Mouse (Mus musculus): Measurements from ENCODE around the gene Upk1b.
A peak's percentile ranks its signal among the peaks of the same experiment; 100 is the strongest.
"Not testable (repeated sequence)": the region's sequence is repeated elsewhere in the genome, so short reads cannot be mapped to it uniquely, and the experiment has no call there.

Upk1b gene

DNA sequence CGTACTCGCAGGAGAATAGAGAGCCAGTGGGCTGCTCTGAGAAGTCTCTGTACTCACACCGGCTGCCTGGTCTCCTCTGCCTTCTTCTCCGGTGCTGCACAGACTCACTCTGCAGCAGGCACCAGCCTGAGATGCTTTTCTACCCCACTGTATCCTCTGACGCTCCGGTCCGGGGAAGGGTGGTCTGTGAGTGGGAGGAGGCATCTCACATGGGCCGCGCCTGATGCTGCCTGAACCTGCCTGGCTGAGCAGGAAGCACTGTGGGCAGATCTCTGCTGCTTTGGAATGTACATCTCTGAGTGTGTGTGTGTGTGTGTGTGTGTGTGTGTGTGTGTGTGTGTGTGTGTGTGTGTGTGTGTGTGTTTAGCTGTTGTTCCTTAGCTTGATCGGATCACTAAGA, at the start of gene Upk1b:
Gene Upk1b, minus strand, starts transcription at position 238 of the 400 bp plus-strand sequence.
- DNase-seq (ENCODE audit: low spot score in 2 of 2): no peak

DNA sequence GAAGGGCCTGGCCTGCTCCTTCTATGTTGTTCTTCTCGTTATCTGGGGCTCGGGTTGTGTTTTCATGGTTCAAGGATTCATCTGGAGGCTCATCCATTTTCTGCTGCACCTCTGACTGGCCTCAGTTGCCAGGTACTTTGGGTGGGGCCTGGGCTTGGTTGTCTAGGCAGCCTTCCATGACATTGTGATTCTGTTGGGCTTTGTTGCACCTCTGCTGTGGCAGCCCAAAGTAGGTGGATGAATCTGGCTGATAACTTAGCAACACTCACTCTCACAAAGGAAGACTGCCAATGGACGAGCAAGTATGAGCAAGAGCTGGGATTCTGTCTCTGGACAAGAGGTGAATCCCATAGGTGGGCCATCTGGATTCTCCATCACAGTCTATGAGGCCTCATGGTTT, 28.5 kb upstream of the Upk1b start, which contains the start of gene 4930435E12Rik:
Gene 4930435E12Rik, minus strand, starts transcription at position 101 of the 400 bp plus-strand sequence.
- DNase-seq (ENCODE audit: low spot score in 2 of 2): no peak

DNA sequence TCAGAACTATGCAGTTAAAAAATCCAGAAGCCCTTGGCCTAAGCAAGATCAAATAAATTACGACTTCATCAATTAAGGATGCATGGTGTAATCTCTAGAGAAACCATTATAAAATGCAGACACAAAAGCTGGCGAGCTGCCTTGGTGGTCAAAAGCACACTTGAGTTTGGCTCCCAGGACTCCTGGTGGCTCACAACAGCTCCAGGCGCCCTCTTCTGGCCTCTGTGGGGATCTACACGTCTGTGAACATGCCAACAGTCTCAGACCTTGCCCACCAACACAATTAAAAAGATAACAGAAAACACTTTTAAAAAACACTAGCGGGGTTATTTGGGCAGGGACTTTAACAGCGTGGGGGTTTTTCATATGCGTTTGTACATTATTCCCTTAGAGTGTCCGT, 12.4 kb upstream of the Upk1b start:
- peak in 1 of 2 experiments; percentile 44 for DNase-seq (ENCODE audit: low spot score in 2 of 2)

DNA sequence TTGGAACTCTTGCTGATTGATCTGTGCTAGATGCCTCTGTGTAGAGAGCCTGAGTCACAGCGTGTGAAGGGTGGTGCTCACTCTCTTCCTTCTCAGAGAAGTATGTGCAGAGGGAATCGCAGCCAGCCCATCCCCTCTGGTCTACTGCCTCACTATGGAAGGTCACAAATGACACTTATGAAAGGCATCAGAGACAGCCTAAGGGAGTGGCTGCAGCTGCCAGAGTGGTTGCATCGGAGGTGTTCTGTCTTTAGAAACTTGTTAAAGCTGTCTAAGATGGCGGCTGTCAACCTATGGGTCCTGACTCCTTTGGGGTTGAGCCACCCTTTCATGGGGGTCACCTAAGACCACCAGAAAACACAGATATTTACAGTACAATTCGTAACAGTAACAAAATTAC, 10.1 kb upstream of the Upk1b start:
- DNase-seq (ENCODE audit: low spot score in 2 of 2): no peak

DNA sequence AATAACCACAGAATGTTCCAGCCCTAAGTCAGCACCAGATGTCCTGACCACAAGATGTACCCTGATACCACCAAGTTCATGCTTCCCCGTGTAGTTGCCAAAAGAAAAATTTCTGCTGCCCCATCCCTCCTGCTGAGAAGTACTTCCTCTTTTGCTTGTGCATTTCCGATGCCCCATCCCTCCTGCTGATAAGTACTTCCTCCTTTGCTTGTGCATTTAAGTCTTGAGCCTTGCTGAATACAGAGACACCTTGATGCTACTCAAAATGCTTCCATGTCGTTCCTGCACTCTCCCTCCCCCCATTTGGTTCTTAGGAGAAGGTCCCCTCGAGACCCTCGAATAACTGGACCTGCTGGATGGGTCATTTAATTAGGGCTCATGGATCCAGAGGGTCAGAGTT, 7.7 kb upstream of the Upk1b start:
- DNase-seq (ENCODE audit: low spot score in 2 of 2): not testable (repeated sequence)

DNA sequence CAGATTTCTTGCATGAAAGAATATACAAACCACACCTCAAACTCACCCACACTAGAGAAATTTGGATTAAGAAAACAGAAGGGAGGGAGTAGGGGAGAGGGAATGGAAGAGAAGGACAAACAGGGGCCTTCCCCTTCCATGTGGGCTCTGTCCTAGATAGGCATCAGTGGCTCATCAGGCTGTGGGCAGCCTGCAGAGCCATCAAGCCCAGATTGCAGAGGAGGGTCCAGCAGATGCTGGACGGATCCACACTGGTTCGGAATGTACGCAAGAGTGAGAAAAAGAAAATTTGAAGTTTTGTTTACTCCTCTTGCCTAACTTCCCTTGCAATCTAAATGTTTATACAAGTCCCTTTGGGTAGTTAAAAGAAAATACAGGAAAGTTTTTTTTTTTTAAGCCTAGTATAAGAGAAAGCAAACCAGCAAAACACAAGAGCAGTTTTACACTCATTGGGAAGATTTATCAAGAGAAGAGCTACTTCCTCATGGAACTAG, 1.1 kb downstream of the Upk1b start:
- DNase-seq (ENCODE audit: low spot score in 2 of 2): no peak

DNA sequence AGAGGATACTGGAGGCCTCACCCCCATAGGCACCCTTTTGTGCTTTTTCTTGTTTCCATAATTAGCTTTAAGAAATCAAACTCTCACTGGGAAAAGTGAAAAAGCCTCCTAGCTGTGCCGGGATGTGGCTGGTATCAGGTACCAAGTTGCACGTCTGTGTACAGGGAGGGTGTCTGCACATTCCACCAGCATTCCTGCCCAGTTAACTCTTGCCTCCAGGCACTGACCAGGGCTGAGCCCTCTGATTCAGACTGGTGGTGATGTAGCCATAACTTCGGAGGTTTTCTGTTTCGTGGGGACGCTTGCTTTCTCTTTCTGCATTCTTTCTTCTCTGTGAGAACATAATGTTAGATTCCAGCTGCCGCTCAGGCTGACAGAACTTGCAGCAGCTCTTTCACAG, 7.0 kb downstream of the Upk1b start:
- DNase-seq (ENCODE audit: low spot score in 2 of 2): no peak

DNA sequence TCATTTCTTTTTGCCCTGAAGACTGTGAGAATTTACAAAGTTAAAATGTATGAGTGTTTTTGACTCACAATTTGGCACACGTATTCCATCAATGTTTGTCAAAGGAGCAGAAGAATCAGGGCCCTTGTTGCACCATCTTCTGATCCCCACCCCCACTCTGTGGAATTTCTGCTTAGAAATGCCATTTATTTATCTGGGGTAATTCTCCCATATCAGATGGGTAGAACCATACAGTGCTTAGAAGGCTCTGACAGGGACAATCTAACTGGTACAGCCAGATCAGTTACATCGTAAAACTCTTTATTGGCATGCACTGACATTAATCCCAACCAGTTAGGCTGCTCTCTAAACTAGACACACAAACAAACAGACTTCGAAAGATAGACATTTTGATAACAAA, 10.2 kb downstream of the Upk1b start:
- DNase-seq (ENCODE audit: low spot score in 2 of 2): no peak

DNA sequence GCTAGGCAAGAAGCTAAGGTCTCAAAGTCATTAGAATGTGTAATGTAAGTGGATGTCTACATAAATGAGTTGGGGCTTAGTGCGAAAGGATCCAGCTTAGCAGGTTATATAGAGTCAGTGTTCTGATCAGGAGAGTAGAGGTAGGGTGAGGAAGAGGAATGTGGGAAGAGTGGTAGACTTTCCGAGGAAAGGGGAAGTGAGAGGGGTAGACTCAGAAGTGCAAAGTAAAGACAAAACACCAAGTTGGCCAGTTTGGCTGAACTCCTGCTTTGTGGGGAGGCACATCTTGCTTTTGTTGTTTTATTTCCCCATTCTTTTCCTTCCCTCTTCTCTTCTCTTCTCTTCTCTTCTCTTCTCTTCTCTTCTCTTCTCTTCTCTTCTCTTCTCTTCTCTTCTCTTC, 11.1 kb downstream of the Upk1b start:
- no peak for DNase-seq (ENCODE audit: low spot score in 2 of 2)

DNA sequence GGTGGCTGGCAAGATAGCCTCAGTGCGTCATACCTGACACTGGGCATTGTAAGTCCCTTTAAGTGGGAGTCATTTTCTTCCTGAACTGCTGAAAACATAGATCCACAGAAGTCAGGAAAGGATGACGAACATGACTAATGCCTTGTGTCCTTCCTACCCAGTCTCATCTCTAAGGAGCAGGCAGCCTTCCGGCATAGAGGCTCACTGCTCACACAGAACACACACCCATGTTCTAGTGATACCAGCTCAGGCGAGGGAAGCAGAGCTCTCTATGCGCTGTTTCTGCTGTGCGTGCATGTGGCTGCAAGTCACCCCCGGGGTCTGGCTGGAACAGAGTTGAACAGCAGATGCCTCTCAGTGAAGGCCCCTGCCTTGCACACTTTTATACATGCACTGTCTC, 14.8 kb downstream of the Upk1b start:
- no peak for DNase-seq (ENCODE audit: low spot score in 2 of 2)

DNA sequence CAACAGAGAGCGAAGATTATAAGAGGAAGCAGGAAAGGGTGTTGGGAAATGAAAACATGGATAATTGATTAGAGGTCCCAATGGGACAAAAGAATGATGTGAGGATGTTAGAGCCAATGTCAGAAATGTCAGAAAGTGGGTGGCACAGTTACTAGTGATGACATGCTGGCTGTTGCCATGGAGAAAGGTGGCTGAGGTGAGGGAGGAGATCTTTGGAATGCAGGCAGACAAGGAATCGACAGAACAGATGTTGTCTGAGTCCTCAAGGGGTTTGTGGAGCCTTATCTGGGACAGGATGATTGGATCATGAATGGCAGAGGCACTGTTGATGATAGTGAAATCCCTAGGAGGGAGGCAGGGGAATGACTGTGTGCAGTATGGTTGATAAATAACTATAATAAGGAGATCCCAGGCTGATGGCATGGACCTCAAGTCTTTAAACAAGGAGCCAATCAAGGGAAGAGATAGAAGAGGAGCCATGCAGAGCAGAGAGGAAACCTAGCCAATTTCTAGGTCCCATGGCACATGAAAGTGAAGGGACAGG, 17.5 kb downstream of the Upk1b start:
- DNase-seq (ENCODE audit: low spot score in 2 of 2): no peak

DNA sequence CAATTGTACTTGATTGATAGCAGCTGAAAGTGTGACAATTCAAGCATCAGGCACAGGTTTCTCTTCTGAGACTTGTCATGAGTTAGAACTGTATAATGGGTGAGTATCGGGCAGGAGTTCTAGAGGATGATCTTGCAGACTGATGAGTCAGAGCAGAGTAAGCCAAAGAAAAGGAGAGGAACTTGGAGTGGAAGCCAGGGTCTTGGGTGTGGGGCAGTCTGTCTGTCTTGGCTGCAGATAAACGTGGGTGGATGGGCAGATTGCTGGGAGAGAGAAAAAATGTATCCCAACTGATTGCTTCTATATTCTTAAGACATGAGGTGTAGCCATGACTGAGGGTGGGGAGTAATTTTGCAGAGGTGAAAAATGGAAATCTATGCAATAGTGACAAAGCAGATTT, 18.2 kb downstream of the Upk1b start:
- no peak for DNase-seq (ENCODE audit: low spot score in 2 of 2)

DNA sequence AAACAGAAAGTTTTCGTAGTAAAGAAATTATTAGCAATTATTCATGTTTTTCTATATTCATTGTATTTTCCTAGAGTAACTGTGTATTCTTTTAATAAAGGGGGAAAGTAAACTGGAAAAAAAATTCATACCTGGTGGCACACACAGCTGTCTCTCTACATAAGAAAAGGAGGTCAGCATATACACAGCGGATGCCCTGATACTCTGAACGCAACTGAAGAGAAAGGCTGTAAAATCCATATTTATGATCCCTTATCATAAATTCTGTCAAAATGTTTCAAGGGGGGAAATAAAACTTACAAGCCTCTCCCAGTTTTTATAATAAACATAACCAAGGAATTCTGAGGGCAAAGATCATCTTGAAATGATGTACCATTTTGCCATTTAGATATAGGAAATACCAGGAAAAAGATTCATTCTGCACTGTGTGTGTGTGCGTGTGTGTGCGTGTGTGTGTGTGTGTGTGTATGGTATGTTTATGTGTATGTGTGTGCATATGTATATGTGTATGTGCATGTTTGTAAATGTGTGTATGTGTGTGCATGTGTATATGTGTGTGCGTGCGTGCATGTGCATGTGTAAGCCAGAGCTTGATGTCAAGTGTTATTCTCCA, 19.1 kb downstream of the Upk1b start:
- no peak for DNase-seq (ENCODE audit: low spot score in 2 of 2)

DNA sequence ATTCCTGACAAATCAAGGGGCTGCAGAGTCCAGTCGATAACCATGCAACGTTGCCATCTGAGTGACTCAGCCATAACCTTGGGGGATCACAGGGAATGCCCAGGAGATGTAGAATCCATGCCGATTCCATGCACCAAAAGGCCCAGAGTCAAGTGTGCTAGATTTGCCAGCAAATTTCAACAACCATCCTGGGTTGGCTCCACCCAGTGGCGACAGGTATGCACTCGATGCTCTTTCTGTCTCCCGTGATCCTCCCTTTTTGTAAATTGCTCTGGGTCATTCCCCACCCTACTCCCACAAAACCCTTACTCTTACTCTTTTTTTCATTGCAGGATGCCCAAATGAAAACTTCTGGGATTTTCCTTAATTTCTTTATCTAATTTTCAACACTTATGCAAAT, 23.8 kb downstream of the Upk1b start:
- no peak for DNase-seq (ENCODE audit: low spot score in 2 of 2)

DNA sequence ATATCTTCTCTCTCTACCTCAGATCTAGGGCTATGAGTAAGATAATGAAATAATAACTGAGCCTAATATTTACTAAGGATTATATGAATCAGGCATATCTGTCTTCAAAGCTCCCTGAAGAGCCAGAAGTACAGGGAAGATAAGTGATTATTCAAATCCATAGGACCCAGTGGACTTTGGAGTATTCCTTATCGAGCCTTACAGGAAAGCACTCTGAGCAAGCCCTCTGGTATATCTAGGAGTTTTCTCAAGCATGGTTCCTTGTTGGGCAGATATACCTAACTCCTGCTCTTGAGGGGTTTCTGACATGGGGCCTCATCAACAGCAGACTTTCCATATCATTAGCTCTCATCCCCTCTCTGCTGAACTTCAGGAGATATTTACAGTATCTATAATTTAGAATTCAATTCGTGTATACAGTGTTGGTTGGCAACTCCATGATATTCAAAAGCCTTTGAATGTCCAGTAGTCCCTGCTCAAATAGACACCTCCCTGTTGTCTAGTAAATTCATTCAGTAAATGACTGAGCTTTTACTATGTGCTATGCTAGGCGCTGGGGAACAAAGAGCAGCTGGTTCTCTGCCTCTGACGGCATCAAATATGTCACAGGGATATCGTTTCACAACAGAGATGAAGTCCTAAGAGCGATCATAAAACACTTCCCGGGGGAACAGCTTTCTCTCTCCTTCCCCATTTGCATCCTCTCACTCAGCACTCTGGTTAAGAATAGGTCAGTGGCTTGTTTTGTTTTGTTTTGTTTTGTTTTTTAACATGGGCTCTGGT, 25.0 kb downstream of the Upk1b start:
- no peak for DNase-seq (ENCODE audit: low spot score in 2 of 2)

DNA sequence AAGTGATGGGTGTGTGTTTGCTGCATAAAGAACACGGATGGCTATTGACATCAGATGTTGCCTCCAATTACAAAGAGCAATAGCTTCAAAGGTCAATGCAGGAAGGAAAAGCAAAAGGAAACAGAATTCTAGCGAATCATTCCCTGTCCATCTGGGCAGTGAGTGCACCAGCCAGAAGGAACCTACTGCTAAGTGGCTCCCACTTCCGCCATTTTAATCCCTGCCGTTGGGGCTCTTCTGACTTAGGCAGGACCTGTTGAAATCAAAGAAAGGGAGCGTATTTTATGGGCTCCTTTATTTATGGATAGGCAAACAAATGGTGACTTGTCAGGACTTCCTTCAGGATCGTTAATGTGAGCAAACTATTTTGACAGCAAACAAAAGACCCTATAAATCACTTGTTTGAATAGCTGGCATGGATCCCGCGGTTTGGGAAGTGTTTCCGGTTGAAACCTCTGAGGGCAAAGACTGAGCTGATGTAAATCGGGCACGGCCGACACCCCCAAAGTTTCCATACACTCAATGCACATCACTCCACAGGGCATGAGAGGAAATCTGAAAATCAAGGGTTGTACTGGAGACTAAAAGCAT, 27.1 kb downstream of the Upk1b start:
- no peak for DNase-seq (ENCODE audit: low spot score in 2 of 2)

DNA sequence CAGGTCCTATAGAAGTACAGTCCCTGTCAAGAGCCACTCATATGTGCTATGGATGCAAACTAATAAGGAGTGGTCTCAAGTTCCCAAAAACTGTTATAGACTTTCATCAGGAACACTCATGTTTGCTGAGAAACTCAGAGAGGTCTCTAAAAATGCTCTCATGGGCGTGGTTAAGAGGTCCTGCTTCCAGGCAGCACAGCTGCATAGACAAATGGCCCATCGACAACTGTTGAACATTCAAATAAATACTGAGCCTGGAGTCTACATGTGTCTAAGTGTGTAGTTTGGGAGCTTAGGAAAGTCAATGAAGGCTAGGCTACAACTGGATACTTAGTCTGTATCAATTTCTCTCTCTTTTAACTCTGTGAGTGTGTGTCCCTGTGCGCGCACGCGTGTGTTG, 29.0 kb downstream of the Upk1b start:
- DNase-seq (ENCODE audit: low spot score in 2 of 2): no peak

DNA sequence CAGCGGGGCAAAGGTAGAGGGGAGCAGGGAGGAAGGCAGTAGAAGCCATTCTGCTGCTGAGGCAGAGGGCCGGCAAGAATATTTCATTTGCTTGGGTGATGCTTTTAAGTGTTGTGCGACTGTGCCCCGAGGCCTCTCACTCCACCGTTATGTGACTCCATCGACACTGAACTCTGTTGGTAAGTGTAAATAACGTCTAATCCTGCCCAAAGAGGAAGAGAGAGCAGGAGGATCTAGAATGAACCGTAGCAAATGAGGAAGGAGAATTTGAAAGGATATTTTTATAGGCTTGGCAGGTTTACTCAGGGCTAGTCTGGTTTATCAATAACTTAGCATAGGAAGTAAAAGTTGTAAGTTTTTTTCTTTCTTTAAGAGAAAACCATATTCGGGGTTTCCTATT, 30.6 kb downstream of the Upk1b start:
- DNase-seq (ENCODE audit: low spot score in 2 of 2): no peak

DNA sequence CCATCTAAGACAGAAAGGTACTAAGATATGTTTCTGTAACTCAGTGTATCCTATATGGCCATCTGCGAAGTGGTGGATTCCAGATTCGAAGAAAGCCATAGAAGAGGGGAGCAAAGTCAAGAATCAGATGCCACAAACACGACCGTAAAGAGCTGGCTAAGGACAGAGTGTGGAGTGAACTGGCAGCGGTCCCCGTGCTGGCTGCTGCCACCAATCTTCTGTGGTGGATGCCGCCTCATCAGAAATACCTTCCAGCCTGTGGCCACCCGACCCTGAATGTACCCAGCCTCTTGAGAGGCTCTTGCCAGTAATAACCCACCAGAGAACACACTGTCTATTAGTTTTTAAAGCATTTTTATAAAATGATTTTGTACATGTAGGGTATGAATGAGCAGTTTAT, 31.7 kb downstream of the Upk1b start:
- no peak for DNase-seq (ENCODE audit: low spot score in 2 of 2)

DNA sequence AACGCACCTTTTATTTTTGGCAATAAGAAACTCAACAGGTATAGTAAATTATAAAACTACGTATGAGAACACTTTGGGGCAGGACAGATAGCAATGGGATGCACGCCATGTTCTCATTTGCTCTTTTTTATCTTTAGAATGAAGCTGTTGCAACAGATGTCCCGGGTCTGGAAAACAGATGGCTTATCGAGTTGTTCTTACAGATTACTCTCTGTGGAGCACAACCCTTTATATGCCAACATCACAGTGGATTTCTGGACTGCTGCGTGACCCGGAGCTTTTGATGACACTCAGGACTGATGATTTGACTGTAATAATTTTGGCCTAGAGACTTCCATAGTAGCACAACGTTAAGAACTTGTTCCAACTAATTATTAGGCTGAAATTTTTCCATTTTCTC, 32.4 kb downstream of the Upk1b start:
- no peak for DNase-seq (ENCODE audit: low spot score in 2 of 2)

DNA sequence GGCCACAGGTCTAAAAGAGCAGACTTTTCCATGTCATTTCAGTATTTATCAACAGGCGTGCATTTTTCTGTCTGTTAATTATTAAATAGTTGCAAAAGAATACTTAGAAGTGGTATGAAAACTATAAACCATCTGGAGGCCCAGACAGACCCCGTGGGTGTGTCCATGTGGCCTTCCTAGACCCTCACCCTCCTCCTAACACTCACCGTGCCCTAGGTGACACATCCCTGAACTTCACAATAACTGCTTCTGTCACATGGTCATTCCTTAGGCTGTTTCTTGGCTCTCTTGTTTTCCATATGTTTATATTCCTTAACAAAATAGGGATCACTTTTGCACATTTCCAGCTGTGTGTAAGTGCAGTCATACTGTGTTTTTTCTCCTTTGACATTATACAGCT, 33.5 kb downstream of the Upk1b start:
- DNase-seq (ENCODE audit: low spot score in 2 of 2): no peak

DNA sequence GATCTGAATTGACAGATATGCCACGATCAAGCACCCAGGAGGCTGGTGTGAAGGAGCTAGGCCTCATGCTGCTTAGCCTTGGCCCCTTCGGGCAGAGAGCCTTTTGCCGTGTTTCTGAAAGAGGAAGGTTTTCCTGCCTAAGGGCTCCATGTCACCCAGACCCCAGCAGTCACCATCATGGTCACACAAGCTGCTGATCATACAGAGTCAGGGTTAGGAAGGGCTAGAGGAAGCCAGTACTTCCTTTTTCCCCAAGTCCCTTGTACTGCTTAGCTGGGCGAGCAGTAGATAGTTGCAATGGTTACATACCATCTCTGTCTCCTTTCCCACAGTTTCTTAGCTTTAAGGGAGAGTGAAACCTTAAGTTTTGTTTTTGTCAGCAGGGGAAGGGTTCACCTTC, 36.6 kb downstream of the Upk1b start:
- no peak for DNase-seq (ENCODE audit: low spot score in 2 of 2)

DNA sequence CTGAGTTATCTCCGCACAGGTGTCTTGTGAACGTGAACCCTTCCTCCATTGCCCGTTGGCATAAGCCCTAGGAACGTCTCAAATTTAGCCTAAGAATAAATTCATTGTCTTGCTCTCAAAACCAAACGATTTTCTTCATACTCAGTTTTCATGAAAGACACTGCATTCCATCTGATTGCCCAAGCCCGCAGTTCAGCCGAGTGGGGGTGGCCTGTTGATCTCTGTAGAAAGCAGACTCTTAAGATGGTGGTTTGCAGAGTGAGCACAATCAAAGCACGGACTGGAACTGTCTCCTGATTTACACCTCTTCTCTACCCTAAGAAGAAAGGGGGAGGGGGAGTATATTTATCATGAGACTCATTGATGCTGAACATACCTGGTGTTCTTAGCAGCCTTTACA, 37.7 kb downstream of the Upk1b start:
- DNase-seq (ENCODE audit: low spot score in 2 of 2): no peak
